Comparison of ENCODE assay signal across 8 mouse cellular contexts in the genomic region with DNA sequence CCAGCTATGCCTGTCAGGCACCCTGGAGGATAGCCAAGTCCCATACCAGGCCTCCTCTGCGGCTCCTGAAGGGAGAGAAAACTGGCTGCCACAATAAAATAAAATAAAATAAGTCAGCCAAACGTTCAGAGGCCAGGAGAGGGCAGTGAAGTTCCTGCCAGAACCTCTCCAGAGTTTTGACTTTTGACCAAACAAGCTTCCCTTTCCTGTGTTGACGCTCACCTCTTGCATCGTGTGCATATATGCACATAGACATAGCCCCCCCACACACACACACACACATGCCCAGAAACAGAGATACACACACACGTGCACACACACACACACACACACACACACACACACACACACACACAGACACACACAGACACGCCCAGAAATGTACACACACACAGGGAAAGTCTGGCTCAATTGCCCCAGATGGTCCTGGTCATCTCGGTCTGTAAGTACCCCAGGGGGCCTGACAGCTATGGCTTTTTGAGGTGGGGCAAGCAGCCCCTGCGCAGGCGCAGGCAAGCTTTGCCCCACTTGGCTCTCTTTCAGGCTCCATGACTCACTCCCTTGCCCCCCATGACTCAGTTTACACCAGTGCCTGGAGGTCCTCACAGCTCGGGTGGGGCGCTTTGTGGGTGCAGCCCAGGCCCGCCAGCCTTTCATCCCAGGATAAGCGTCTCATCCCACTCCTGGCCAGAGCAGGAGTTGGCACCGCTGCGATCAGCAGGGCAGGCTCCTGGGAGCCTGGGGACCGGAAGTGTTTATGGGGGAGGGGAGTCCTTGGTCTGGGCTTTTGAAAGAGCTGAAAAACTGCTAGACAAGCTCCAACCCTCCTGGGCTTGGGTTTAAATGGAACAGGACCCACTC. TPM values are rescaled to one million over a fixed set of nuclear protein-coding genes. Genes with fewer than 3 reads are reported as not detected.
DNase-seq lines count a peak whose midpoint lies in the region; TF ChIP-seq lines count a peak whose summit lies in the region.

No protein-coding gene starts in this region.

- intact Hi-C loops in left cerebral cortex, adult 2 months (cut with DNase I): no loop called here
- intact Hi-C loops in left cerebral cortex, postnatal 14 days (cut with DNase I): loop anchor here (10.0 kb wide), 1 partner anchor 132 kb away; a partner anchor contains a TSS

- peak; percentile 46 for TF ChIP-seq CTCF in left cerebral cortex, adult 2 months (IDR thresholded peaks at IDR 0.05)

- no peak overlapping the region for H3K27ac ChIP-seq in left cerebral cortex, adult 2 months

- H3K4me3 ChIP-seq in left cerebral cortex, adult 2 months: no peak overlapping the region; the same call in 1 of the 2 replicates

- DNase-seq in left cerebral cortex, adult 2 months (ENCODE audit: extremely low spot score in 1 of 2, low spot score in 2 of 2): no peak
- DNase-seq in left cerebral cortex, postnatal 14 days (ENCODE audit: low spot score in 2 of 2): no peak
- peak; percentile 62 for DNase-seq in cerebellum, adult 9-10 months
- peak; percentile 57 for DNase-seq in heart, adult 8-10 months (ENCODE audit: low spot score)
- peak; percentile 70 to 76 for DNase-seq in kidney, adult 8-10 months
- peak; percentile 82 for DNase-seq in lung, postnatal 10 days
- DNase-seq in retina, embryonic 14.5 days (ENCODE audit: low spot score): peak; percentile 48
- no peak for DNase-seq in layer of hippocampus, postnatal 25 days (ENCODE audit: extremely low spot score in 1 of 2, low spot score in 1 of 2)

RNA-seq across cellular contexts. Expression of a gene that starts 8.3 kb away (rescaled TPM):
- total RNA-seq in left cerebral cortex, adult 2 months (2021): 10 to 100 TPM; 68.0 to 74.1 TPM
- 10 to 100 TPM; 60.8 to 63.3 TPM for total RNA-seq in left cerebral cortex, postnatal 14 days (2021)
- 10 to 100 TPM; 34.1 to 40.6 (median 36.2) TPM for total RNA-seq in heart, adult 8-10 months (2022)
- total RNA-seq in layer of hippocampus, postnatal 25 days (2021): 10 to 100 TPM; 68.2 to 71.1 TPM

RNA-seq across cellular contexts. Expression of a gene that starts 8.4 kb away (rescaled TPM):
- 100 to 1,000 TPM; 248 to 267 TPM for total RNA-seq in left cerebral cortex, adult 2 months (2021)
- total RNA-seq in left cerebral cortex, postnatal 14 days (2021): 100 to 1,000 TPM; 168 to 192 TPM
- 100 to 1,000 TPM; 337 to 351 (median 343) TPM for total RNA-seq in heart, adult 8-10 months (2022)
- total RNA-seq in layer of hippocampus, postnatal 25 days (2021): 100 to 1,000 TPM; 278 to 311 TPM

RNA-seq across cellular contexts. Expression of a gene that starts 14.1 kb away (rescaled TPM):
- under 1 TPM in 1 of 2 experiments, not detected in 1; 0.65 TPM for total RNA-seq in left cerebral cortex, adult 2 months (2021)
- total RNA-seq in left cerebral cortex, postnatal 14 days (2021): not detected
- total RNA-seq in heart, adult 8-10 months (2022): under 1 TPM in 2 of 4 experiments, not detected in 2; 0.14 to 0.23 TPM
- total RNA-seq in layer of hippocampus, postnatal 25 days (2021): not detected

RNA-seq across cellular contexts. Expression of a gene that starts 24.5 kb away (rescaled TPM):
- total RNA-seq in left cerebral cortex, adult 2 months (2021): 10 to 100 TPM; 29.5 to 30.6 TPM
- 10 to 100 TPM; 25.8 to 26.3 TPM for total RNA-seq in left cerebral cortex, postnatal 14 days (2021)
- 10 to 100 TPM in 1 of 4 experiments, 1 to 10 TPM in 3; 8.3 to 10.4 (median 8.9) TPM for total RNA-seq in heart, adult 8-10 months (2022)
- total RNA-seq in layer of hippocampus, postnatal 25 days (2021): 10 to 100 TPM; 32.9 to 35.9 TPM

RNA-seq across cellular contexts. Expression of a gene that starts 27.2 kb away (rescaled TPM):
- total RNA-seq in left cerebral cortex, adult 2 months (2021): 10 to 100 TPM; 88.9 to 92.1 TPM
- 10 to 100 TPM; 82.9 to 86.6 TPM for total RNA-seq in left cerebral cortex, postnatal 14 days (2021)
- 10 to 100 TPM; 41.3 to 52.3 (median 49.2) TPM for total RNA-seq in heart, adult 8-10 months (2022)
- 100 to 1,000 TPM in 1 of 2 experiments, 10 to 100 TPM in 1; 99.4 to 110 TPM for total RNA-seq in layer of hippocampus, postnatal 25 days (2021)

Comparison
In these comparisons a context has a peak if more than half of its experiments do, and no peak if none do; other contexts are left out.
1. DNase-seq: peak in cerebellum, adult 9-10 months (single experiment), heart, adult 8-10 months (single experiment), kidney, adult 8-10 months (2 of 2), lung, postnatal 10 days (single experiment) and retina, embryonic 14.5 days (single experiment); none in left cerebral cortex, adult 2 months (0 of 2), left cerebral cortex, postnatal 14 days (0 of 2) and layer of hippocampus, postnatal 25 days (0 of 2).